Mouse (Mus musculus): Measurements from ENCODE around the gene Tars2. TPM values are rescaled to one million over a fixed set of nuclear protein-coding genes. Genes with fewer than 3 reads are reported as not detected.
"Not testable (repeated sequence)": the region's sequence is repeated elsewhere in the genome, so short reads cannot be mapped to it uniquely, and the experiment has no call there.

Gene Tars2
- polyA plus RNA-seq, 1 experiment from 2014 or later = 46.4 TPM

- H3K9me3 ChIP-seq = no peaks in the 10 kb centered on the region
- H3K4me3 ChIP-seq (replicated peaks) = no peak overlapping the region
- no peak overlapping the region for H3K9ac ChIP-seq
- no peaks in the 10 kb centered on the region for H3K36me3 ChIP-seq
- no peak overlapping the region; the same call in 1 of the 2 replicates for H3K27ac ChIP-seq
- H3K27me3 ChIP-seq (replicated peaks) = no peaks in the 10 kb centered on the region
- ATAC-seq (ENCODE audit: insufficient read depth, low FRiP score, low read depth) = no peak
- WGBS = 60% methylated on average over 11 of the region's 11 CpGs
- H3K4me2 ChIP-seq = no peak overlapping the region
- peaks cover 9% of the 10 kb centered on the region; the same call in 1 of the 2 replicates for H3K4me1 ChIP-seq
Measured at GRCm38 (mm10) chr3:95693821-95694807, 65.9 kb downstream of the Tars2 start.

DNA sequence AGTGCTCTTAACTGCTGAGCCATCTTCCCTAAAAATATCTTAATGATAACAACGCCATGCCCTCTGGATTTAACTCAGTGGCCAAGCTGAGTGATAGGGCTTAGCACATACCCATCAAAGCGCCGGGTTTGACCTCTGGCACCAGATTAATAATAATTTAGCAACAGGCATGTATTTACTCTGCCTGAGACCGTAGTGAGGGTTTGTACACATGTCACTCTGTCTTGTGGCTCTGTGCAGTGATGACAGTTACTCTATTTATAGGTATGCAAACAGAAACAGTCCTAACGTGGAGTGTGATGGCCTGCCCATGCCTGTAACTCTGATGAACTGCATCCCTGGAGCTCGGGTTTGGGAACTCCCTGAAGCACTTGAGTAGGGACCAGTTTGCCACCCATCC lies 67.3 kb downstream of the Tars2 start:
- 56% methylated on average over 6 of the region's 6 CpGs for WGBS
- Histone ChIP-seq H3K9ac (no peak overlapping the region), H3K27ac (no peak overlapping the region), H3K9me3 (no peaks in the 10 kb centered on the region), H3K36me3 (no peaks in the 10 kb centered on the region), H3K27me3 (replicated peaks) (no peaks in the 10 kb centered on the region), H3K4me1 (peaks cover 14% of the 10 kb centered on the region; the same call in 1 of the 2 replicates), H3K4me2 (no peak overlapping the region), H3K4me3 (replicated peaks) (no peak overlapping the region)
- no peak for ATAC-seq (ENCODE audit: insufficient read depth, low FRiP score, low read depth)

- WGBS = 79% methylated on average over 2 of the region's 2 CpGs
- not testable (repeated sequence) for H3K27me3 ChIP-seq (replicated peaks); H3K9me3 ChIP-seq; H3K9ac ChIP-seq; H3K4me2 ChIP-seq; H3K4me3 ChIP-seq (replicated peaks); ATAC-seq (ENCODE audit: insufficient read depth, low FRiP score, low read depth); H3K36me3 ChIP-seq
- Histone ChIP-seq H3K4me1 (peaks cover 25% of the 10 kb centered on the region), H3K27ac (0 out of 2 replicates have a peak overlapping the region, but pooled peaks have one; percentile 32)
Measured at GRCm38 (mm10) chr3:95690552-95690951, 69.5 kb downstream of the Tars2 start.

Small RNAs within 50 kb of the gene (microRNA-seq; reads per million reads assigned to microRNA genes)
- 0.58 reads per million for gene Mir7014

Other genes with a start within 250 kb of the Tars2 start
- gene Ctss, start 233.4 kb downstream of the Tars2 start, polyA plus RNA-seq (2015; fragmentation: Nextera tagmentation; extraction: Ambion mirVana) = 32.5 and 33.6 TPM in 2 replicates
- not detected in 2 replicates for gene Hormad1, start 200.5 kb downstream of the Tars2 start, polyA plus RNA-seq (2015; fragmentation: Nextera tagmentation; extraction: Ambion mirVana)
- 36.5 and 39.0 TPM in 2 replicates for gene Golph3l, start 171.3 kb downstream of the Tars2 start, polyA plus RNA-seq (2015; fragmentation: Nextera tagmentation; extraction: Ambion mirVana)
- gene Ensa, start 135.2 kb downstream of the Tars2 start, polyA plus RNA-seq (2015; fragmentation: Nextera tagmentation; extraction: Ambion mirVana) = 65.6 and 71.0 TPM in 2 replicates
- 54.1 and 57.7 TPM in 2 replicates for gene Mcl1, start 101.4 kb downstream of the Tars2 start, polyA plus RNA-seq (2015; fragmentation: Nextera tagmentation; extraction: Ambion mirVana)
- 3.8 and 7.3 TPM in 2 replicates for gene Adamtsl4, start 72.3 kb downstream of the Tars2 start, polyA plus RNA-seq (2015; fragmentation: Nextera tagmentation; extraction: Ambion mirVana)
- gene Ecm1, start 20.6 kb downstream of the Tars2 start, polyA plus RNA-seq (2015; fragmentation: Nextera tagmentation; extraction: Ambion mirVana) = 18.5 and 42.6 TPM in 2 replicates
- gene Rprd2, start 58.7 kb upstream of the Tars2 start, polyA plus RNA-seq (2015; fragmentation: Nextera tagmentation; extraction: Ambion mirVana) = 20.5 TPM in 2 replicates
- gene Prpf3, start 95.7 kb upstream of the Tars2 start, polyA plus RNA-seq (2015; fragmentation: Nextera tagmentation; extraction: Ambion mirVana) = 44.0 and 44.7 TPM in 2 replicates
- gene Mrps21, start 111.3 kb upstream of the Tars2 start, polyA plus RNA-seq (2015; fragmentation: Nextera tagmentation; extraction: Ambion mirVana) = 312 and 324 TPM in 2 replicates
- 5.3 and 5.6 TPM in 2 replicates for gene Ciart, start 122.0 kb upstream of the Tars2 start, polyA plus RNA-seq (2015; fragmentation: Nextera tagmentation; extraction: Ambion mirVana)
- 25.2 and 26.7 TPM in 2 replicates for gene BC028528, start 131.8 kb upstream of the Tars2 start, polyA plus RNA-seq (2015; fragmentation: Nextera tagmentation; extraction: Ambion mirVana)
- gene Aph1a, start 133.8 kb upstream of the Tars2 start, polyA plus RNA-seq (2015; fragmentation: Nextera tagmentation; extraction: Ambion mirVana) = 31.9 and 36.8 TPM in 2 replicates
- gene Car14, start 144.5 kb upstream of the Tars2 start, polyA plus RNA-seq (2015; fragmentation: Nextera tagmentation; extraction: Ambion mirVana) = 2.8 and 3.0 TPM in 2 replicates
- 159 and 180 TPM in 2 replicates for gene Anp32e, start 169.0 kb upstream of the Tars2 start, polyA plus RNA-seq (2015; fragmentation: Nextera tagmentation; extraction: Ambion mirVana)
- gene Plekho1, start 235.8 kb upstream of the Tars2 start, polyA plus RNA-seq (2015; fragmentation: Nextera tagmentation; extraction: Ambion mirVana) = 30.9 and 33.2 TPM in 2 replicates

All from stomach, embryonic 15.5 days (tissue).